Mouse (Mus musculus) adrenal gland, adult (tissue): ENCODE data around the gene Prune1.

Source experiments
- DNase-seq, 2 experiments: peaks; one replicate each; pipeline ENCODE4 v3.0.0; 2022 to 2023; ENCODE audit warnings: low spot score in 1 of 2; ENCODE audit not compliant: inconsistent age in 2 of 2

Prune1 gene

DNA sequence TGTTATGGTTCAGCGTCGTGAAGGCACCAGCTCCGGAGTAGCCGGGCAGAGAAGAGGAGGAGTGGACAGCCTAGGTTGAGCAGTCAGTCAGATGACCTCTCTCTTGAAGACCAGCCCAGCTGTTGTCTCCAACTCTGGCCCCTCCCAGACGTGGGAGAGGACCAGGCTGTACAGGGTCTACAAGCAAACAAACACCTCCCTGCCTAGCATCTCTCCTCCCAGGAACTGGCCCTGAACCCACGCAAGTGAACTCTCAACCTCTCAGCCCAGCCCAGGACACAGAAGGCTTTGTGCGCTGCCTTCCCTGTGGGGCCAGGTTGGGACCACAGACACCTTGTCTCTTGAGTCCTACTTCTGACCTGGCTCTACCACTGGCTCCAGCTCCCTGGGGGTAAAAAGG, 25.2 kb upstream of the Prune1 start, which contains the start of gene Anxa9:
Gene Anxa9, minus strand, starts transcription at position 77 of the 400 bp plus-strand sequence.
- no peak for DNase-seq

DNA sequence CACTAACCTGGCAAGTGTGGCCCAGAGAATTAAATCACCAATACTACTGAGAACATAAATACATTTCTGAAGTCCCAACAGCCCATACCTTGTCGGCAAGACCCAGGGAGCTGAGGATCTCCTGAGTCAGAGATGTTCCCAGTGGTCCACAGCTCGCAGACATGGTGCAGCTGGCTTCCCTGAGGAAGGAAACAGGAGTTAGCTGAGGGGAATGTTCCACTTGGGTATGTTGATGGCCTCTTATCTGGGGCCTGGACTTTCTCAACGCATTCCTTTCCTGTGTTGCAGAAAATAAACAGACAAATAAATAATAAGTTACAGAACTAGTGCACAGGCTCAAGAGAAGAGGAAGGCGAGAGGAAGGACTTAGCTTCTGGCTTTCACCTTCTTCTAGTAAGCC, 24.4 kb upstream of the Prune1 start:
- no peak for DNase-seq

DNA sequence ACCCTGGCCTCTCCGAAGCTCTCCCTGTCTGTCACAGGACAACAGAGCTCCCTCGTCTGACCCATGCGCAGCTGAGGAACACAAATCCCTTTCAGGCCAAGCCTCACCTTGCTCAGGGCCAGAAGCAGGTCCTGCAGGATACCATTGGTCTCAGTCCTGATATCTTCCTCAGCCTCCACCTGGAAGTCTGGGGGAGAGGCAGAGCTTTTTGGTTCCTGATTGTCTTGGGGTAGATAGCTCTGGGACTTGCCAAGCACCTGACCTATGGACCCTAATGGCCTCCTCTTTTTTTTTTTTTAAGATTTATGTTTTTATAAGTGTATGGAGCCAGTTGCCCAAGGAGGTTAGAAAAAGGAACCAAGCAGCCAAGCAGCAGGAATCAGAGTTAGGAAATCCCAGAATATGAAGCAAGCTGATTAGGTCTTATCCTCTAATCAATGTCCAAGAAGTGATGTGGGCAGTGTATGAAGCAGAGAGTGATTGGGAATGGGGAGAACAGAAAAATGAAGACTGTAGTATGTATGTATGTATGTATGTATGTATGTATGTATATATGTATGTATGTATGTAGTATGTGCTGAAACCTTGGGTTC, 19.4 kb upstream of the Prune1 start:
- no peak for DNase-seq

DNA sequence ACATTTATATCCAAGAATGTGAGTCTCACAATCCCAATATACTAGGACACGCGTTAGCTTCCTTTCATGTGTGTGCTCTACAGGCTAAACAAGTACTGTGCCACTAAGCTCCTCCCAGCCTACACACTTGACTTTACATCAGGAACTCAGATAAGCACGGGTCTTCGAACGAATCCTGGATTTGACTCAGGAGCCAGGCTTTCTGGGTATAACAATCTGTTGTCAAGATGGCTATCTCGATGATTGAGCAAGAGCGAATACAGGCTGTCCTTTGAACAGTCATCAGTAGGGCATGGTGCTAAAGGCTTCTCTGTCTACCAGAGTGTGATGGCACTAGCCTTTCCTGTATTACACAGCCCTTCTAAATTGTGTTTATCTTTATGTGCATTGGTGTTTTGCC, 16.1 kb upstream of the Prune1 start:
- DNase-seq: peak in 1 of 2 experiments; percentile 67

GRCm38 (mm10) chr3:95296103-95296469, 14.2 kb upstream of the Prune1 start:
- peak in 1 of 2 experiments; percentile 50 for DNase-seq

GRCm38 (mm10) chr3:95295321-95296102, 13.6 kb upstream of the Prune1 start:
- peak; percentile 49 to 79 for DNase-seq

DNA sequence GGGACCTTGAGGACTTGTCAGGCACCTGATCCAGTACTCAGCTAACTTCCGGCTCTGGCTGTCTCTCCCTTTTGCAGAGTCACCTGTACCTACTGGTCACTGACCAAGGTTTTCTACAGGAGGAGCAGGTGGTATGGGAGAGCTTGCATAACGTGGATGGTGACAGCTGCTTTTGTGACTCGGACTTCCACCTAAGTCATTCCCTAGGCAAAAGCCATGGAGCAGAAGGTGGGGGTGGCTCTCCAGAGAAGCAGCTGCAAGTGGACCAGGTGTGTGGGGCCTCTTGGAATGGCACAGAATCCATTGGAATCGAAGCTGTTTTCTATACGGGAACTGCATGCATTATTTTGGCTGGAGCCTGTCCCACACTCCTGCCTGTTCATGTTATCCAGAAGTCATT, 12.8 kb upstream of the Prune1 start:
- DNase-seq: peak in 1 of 2 experiments; percentile 35

DNA sequence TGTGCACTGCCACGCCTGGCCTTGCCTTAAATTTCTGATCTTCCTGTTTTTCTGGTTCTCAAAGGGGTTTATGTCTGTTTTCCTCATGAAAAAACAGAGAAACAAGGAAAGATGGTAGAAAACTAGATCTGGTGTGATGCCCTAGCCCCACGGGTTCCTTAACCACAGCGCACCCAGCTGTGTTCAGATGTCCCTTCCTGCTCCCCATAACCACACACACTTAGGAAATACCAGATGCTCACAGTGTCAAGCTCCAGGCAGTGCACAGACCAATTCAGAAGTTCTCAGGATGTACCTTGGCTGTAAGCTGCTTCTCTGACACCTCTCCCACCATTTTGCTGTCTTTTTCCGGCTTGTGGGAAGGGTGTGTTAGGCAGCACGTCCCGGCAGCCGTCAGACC, 12.4 kb upstream of the Prune1 start:
- DNase-seq: no peak

DNA sequence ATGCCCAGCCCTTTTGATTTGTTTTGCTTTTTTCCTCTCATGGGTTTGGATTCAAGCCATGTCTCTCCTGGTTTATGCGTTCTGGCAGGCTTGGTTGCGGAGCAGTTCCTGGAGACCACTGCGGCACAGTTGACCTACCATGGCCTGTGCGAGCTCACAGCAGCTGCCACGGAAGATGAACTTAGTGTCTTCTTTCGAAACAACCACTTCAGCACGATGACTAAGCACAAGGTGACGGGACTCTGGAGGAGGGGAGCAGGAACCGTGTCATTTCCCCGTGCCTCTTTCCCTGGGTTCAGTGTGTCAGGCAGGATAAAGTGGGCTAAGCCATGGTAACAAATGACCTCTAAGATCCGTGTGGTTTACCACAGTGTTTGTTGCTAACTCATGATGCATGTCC, 11.7 kb upstream of the Prune1 start:
- DNase-seq: peak; percentile 69 to 87

DNA sequence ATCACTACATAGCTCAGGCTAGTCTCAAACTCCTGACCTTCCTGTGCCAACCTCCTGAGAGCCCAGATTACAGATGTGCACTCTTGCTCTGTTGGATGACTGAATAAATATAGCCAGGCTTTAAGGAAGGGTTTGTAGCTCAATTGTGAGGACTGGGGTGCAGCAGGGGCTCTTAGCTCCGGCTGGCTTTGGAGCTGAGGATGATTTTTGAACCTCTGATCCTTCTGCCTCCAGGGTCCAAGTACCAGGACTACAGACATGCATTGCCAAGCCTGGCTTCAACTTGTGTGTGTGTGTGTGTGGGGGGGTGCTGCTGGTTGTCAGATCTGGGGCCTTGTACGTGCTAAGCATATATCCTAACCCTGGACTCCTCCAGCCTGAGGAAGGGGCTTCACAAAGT, 11.0 kb upstream of the Prune1 start:
- DNase-seq: peak in 1 of 2 experiments; percentile 34

- no peak for DNase-seq
Measured at GRCm38 (mm10) chr3:95291041-95291440, 9.2 kb upstream of the Prune1 start.

DNA sequence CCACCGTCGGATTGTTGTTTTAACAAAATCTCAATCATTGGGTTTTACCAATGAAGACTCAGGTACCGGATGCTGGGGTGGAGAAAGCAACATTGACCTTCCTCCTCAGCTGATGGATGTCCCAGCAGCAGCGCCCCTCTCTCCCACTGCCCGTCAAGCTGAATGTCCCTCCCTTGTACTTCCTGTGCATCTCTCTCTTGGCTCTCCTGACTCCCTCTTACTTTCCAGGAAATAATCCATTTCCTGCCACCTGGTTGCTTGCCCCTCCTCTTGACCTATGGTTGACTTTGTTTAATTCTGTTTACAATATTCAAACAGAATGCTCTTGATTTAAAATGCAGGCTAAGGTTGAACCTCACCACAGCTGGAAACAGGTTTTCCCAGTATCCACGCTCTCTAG, 8.3 kb upstream of the Prune1 start:
- no peak for DNase-seq

- DNase-seq: peak in 1 of 2 experiments; percentile 33
Measured at GRCm38 (mm10) chr3:95289419-95289818, 7.5 kb upstream of the Prune1 start.

GRCm38 (mm10) chr3:95287541-95287940, 5.7 kb upstream of the Prune1 start:
- DNase-seq: peak in 1 of 2 experiments; percentile 23

GRCm38 (mm10) chr3:95286510-95286909, 4.6 kb upstream of the Prune1 start:
- DNase-seq: peak; percentile 46 to 62

DNA sequence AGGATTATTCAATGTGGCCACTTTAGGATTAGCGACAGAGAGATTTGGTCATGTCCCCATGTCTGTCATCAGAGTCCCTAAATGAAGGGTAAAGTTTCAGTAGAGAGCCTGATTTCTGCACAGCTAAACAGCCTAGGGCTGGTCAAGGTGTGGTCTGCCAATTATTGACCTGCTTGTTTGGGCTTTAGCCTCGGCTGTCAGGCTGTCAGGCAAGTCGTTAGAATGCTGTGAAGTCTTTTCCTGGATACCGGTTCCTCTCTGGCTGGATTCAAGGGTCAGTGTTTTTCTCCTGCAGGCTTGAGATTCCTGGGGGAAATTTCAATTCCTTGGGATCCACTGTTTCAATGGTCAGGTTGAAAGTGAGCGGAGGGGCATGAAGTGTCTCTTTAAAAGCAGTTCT, 4.1 kb upstream of the Prune1 start:
- peak in 1 of 2 experiments; percentile 35 for DNase-seq

GRCm38 (mm10) chr3:95285390-95285789, 3.5 kb upstream of the Prune1 start:
- DNase-seq: peak in 1 of 2 experiments; percentile 59

GRCm38 (mm10) chr3:95284501-95285281, 2.8 kb upstream of the Prune1 start:
- peak; percentile 75 to 90 for DNase-seq

- DNase-seq: peak; percentile 47 to 81
Measured at GRCm38 (mm10) chr3:95284062-95284461, 2.2 kb upstream of the Prune1 start.

- DNase-seq: no peak
Measured at GRCm38 (mm10) chr3:95283589-95283941, 1.7 kb upstream of the Prune1 start.

DNA sequence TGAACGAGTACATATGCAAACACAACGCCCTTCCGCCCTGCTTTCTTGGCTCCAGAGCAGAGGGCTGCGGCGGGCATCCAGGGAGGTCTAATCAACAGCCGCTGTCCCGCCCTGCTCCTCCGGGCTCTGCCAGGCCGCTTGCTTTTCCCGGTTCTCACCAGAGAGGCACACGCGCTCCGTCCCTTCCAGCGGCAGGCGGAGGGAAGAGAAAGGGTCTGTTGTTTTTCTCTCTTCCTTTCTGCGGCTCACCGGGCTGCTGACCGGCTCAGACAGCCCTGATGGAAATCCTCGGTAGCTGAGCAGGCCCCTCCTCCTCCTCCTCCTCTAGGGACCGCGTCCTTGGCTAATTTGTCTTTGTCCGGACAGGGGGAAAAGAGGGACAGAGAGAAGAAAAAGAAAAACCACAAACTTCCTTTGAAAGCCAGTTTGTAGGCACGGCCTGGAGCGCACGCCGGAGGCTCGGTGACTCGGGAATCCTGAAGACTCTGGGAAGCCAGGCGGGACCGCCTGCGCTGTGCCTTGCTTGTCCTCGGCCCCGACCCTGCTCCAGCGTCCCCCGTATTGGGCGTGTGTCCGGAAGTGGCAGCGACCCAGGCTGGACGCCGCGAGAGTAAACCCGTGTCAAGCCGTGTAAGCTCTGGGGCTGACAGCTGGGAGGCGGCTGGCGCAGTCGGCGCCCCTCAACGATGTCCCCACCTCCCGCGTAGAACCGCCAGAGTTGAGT, 1.2 kb upstream of the Prune1 start:
- DNase-seq: peak; percentile 84 to 95
